Mouse (Mus musculus): Measurements from ENCODE around the gene Lemd1.

DNA sequence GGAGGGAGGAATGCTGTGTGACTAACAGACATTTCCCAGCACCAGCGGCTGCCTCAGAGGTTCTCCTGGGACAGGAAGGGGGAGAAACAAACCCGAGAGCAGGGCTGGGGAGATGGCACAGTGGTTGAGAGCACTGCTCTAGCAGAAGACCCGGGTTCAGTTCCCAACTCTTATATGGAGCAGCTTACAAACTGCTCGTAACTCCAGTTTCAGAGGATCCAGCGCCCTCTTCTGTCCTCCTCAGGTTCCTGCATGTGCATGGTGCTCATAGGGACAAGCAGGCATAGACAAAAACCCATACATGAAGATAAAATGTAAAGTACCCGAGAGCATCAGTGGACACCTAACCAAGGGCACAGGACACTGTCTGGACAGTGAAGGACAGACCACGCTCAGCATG, 19.7 kb downstream of the Lemd1 start:
- no peak for TF ChIP-seq TAL1 (IDR thresholded peaks at IDR 0.05; ENCODE audit: low read length)
- TF ChIP-seq GATA1 (IDR thresholded peaks at IDR 0.05; ENCODE audit: low read length), result no peak
